Mouse (Mus musculus): ENCODE measurements around the gene Eif3f. TPM values are rescaled to one million over a fixed set of nuclear protein-coding genes. Genes with fewer than 3 reads are reported as not detected.

The Eif3f gene
- 58.0 to 87.8 TPM (median 78.2 TPM) in 3 replicates for total RNA-seq (2017)

DNA sequence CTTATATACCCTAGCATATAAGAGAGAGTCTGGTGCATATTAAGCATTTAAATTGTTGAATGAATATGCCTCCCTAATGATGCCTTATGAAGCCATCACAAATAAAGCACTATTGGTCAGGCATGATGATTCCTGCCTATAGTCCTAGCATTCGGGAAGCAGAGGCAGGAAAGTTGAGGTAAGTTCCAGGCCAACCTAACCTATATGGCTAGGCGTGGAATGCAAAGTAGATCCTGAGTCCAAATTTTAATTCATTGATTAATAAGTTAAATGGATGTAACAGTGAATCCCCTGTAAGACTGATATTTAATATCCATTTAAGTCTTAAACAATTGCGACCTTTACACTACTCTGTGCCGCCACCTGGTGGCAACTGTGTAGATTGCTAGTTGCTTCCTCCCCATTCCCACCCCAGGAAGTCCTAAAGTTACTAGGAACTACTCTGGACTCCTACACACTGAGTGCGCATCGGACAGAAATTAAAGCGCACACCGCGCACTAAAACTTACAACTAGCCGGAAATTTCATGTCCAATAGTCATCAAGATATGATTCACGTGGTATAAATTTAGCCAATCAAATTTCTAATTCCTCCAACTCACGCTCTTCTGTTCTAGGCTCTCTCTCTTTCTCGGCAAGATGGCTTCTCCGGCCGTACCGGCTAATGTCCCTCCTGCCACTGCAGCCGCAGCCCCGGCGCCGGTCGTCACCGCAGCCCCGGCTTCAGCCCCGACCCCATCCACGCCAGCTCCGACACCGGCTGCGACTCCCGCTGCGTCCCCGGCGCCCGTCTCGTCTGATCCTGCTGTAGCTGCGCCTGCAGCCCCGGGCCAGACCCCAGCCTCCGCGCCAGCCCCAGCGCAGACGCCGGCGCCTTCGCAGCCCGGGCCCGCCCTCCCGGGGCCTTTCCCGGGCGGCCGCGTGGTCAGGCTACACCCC is at the start of gene Eif3f:
TSS of gene Eif3f (plus strand) at position 624 of the 938 bp plus-strand sequence.
- ATAC-seq (replicated peaks; ENCODE audit: insufficient number of reproducible peaks, low FRiP score, low TSS enrichment, poor library complexity, severe bottlenecking), result peak; percentile 93

DNA sequence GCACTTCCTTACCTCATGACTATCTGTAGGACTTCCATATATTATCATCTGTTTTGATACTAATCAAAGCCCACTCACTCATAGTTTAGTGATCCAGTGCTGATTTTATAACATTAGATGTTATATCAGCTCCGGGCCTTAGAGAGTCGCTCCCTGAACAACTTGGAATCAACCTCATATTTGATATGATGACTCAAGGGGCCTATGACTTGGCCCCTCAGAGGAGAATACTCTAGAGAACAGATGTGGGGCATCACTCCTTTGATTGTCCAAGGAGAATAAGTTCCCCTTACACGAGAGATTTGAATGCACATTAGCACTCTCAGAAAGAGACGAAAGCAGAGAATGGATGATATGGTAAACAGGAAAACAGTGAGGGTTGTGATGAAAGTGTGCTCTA is 49.3 kb upstream of the Eif3f start, which contains the start of gene Olfr518:
TSS of gene Olfr518 (minus strand) at position 101 of the 400 bp plus-strand sequence.
- no peak for ATAC-seq (replicated peaks; ENCODE audit: insufficient number of reproducible peaks, low FRiP score, low TSS enrichment, poor library complexity, severe bottlenecking)

DNA sequence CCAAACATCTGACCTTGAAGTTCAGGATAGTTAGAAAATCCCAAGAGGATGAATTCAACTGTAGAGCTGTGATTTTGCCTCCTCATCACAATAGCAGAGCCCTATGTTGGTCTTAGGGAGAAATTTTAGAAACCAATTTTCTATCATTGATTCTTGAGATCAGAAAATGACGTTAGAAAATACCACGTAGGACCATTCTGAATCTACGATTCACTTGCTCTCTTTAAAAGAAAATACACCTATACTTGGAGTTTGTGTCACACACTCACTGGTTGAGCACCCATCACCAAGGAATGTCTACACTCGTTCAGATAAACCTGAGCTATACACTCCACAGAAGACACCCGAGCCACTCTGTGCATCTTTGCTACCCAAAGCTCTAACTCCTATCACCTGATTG is 39.9 kb upstream of the Eif3f start, which contains the start of gene Olfr519:
TSS of gene Olfr519 (minus strand) at position 101 of the 400 bp plus-strand sequence.
- ATAC-seq (replicated peaks; ENCODE audit: insufficient number of reproducible peaks, low FRiP score, low TSS enrichment, poor library complexity, severe bottlenecking), result no peak

DNA sequence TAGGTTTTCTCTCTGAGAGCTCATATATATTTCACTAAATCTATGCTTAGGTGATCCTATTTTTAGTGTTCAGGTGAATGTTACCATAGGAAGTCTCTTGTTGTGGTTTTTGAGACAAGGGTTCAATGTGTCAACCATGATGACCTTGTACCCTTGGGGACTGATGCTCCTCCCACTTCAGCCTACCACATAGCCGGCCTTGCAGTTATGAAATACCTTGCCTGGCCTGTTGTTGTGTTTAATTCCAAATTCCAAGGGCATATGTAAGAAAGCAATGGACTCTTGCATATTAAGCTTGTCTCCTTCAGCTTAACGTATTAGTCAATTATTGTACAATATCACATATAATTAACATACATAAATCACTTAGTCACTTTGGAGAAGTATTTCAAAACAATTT is 30.2 kb upstream of the Eif3f start:
- no peak for ATAC-seq (replicated peaks; ENCODE audit: insufficient number of reproducible peaks, low FRiP score, low TSS enrichment, poor library complexity, severe bottlenecking)

DNA sequence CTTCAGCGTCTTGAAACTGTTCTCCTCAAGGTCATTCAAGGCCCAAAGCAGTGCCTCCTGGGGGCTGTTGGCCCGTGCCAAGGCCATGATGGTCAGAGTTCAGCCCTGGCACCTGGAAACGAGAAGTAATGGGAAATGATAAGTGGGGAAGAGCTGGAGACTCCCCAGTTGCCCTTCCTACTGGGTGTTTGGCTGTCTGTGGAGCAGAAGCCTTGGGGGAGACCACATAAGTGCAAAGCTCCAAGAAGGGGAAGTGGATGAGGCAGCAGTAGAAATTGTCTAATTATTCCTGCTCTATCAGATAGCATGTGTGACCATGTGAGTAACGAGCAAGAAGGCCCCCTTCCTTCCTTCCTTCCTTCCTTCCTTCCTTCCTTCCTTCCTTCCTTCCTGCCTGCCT is 7.2 kb upstream of the Eif3f start:
- ATAC-seq (replicated peaks; ENCODE audit: insufficient number of reproducible peaks, low FRiP score, low TSS enrichment, poor library complexity, severe bottlenecking), result no peak

DNA sequence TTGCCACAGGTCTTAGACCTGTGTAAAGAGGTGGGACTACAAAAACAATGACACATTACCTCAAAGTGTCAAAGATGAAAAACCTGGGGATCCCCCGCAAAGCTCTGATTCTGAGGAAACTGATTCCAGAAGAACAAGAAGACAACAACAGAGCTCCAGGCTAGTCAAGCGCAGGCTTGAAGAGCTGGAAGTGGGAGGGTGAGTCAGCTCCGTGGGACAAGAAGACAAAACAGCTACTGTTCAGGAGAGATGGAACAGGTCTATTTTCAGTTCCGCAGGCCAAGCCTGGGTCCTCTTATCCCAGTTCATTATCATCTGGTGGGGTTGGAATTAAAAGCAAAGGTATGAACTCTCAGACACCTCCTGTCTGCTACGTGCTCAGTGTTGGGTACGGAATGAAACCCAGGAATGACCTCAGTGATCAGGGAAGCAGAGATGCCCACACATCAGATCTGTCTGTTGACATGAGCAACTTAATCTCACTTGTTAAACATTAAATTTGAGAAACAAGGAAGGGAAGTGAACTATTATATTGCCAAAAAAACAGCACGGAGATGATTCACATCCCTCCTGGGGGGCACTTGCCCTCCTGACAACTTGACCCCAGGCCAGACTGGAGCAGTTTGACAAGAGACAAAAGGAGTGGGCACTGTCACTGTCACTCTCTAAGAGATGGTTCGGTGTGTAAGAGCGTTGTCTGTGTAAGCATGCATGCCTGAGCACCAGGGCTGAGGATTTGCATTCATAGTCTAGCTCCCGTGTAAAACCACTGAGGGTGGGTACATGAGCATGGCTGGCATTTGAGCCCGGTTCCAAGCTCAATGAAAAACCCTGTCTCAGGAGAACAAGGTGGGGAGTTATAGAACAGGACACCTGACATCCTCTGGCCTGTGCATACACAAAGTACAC is 5.7 kb upstream of the Eif3f start:
- ATAC-seq (replicated peaks; ENCODE audit: insufficient number of reproducible peaks, low FRiP score, low TSS enrichment, poor library complexity, severe bottlenecking), result no peak

DNA sequence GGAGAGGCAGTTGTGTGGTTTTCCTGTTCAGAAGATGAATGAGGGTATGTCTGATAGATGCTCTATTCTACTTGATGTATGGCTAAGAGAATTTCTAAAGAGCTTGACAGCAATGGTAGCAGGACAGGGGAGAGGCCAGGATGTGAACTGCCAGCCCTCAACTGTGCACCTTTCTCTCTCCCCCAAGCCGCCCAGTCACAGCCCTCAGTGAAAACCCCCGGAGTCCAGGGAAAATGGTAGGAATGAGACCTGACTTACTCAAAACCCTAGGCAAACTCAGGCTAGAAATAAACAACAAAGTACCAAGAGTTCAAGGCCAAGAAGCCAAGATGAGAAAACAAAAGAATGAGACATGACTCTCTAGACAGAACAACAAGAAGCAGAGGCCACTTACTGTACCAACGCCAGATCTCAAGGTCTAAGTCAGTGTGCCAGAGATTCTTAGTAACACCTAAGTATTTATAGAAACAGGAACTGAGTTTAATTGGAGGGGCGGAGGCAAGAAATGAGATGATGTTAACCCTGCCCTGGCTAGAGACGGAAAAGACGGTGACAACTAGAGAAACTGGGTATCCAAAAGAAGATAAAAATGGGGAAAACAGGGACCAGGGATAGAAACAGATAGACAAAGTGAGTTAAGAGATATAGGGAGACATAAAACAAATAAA is 4.4 kb upstream of the Eif3f start, which contains the start of gene Nlrp10:
TSS of gene Nlrp10 (minus strand) at position 453 of the 668 bp plus-strand sequence.
- ATAC-seq (replicated peaks; ENCODE audit: insufficient number of reproducible peaks, low FRiP score, low TSS enrichment, poor library complexity, severe bottlenecking), result 0 out of 2 replicates have a peak, but pooled peaks have one; percentile 41

DNA sequence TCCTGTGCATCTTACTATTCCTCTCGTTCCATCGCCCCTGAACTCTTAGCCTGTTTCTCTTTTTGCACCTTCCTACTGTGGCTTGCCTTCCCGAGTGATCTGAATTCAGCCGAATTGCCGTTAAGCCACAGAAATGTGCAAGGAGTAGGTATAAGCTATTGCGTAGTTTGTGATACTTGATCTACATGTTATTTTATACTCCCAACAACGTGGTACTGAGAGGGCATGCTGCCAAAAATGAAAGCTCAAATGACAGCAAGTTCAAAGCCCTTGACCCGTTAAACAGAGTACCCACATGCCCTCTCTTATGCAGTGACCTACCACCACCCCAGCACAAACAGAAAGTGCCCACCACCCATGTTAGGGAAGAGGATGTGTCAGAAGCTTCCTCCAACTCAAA is 619 bp downstream of the Eif3f start:
- no peak for ATAC-seq (replicated peaks; ENCODE audit: insufficient number of reproducible peaks, low FRiP score, low TSS enrichment, poor library complexity, severe bottlenecking)

DNA sequence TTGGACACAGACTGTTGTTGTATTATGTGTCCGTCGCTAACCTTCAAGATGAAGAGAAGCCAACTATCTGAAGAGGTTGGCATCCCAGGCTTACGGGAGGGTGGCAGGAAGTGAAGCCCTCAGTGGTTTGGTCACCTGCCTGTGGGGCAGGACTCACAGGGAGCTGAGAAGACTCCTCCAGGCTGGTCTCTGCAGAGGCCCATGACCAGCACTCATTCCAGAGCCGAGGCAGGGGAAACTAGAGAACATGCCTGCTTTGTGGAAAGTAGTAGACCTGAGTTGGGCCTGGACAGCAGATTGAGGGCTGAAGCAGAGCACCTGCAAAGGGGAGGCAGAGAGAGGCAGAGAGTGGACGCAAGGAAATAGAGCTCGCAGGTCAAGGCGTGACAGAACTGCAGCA is 1.2 kb downstream of the Eif3f start:
- no peak for ATAC-seq (replicated peaks; ENCODE audit: insufficient number of reproducible peaks, low FRiP score, low TSS enrichment, poor library complexity, severe bottlenecking)

DNA sequence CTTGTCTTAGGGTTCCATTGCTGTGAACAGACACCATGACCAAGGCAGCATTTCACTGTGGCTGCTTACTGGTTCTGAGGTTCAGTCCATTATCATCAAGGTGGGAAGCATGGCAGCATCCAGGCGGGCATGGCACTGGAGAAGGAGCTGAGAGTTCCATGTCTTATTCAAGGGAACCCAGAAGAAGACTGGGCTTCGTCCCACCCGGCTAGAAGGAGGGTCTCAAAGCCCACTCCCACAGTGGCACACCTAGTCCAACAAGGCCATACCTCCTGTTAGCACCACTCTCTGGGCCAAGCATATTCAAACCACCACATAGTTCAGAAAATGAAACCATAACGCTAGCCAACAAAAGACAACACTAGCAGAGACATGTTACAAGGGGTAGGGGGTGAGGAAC is 2.4 kb downstream of the Eif3f start:
- no peak for ATAC-seq (replicated peaks; ENCODE audit: insufficient number of reproducible peaks, low FRiP score, low TSS enrichment, poor library complexity, severe bottlenecking)

DNA sequence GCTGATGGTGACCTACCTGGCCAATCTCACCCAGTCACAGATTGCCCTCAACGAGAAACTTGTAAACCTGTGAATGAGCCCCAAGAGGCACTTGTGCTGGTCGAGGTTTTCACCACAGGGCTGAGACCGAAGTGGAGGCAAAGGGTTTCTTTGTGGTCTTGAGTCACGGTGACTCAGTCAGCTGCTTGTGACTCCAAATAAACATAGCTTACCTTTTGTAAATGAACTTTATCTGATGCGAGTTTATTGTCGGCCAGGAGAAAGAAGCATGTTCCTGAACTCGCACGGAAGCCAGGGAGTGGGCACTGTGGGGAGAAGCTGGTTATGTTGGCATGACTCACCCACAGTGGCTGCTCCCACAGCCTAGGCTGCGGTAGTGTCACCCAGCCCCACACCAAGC is 7.2 kb downstream of the Eif3f start:
- no peak for ATAC-seq (replicated peaks; ENCODE audit: insufficient number of reproducible peaks, low FRiP score, low TSS enrichment, poor library complexity, severe bottlenecking)

DNA sequence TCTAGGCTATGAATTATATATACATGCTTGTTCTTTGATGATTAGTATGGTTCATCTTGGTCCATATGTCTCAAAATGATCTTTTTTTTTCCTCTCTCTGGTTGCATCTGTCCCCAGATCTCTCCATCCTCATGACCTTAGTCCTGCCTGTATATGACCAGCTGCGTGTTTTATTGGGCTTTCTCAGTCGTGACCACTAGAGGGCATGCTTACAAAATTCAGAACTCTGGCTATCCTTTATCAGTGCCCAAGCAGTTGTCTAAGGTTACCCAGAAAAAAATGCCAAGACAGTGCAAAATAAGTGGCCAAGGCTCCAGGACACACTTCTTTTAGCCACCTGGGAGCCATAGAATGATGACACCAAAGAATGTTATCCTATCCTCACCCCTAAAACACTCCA is 9.8 kb downstream of the Eif3f start:
- 0 out of 2 replicates have a peak, but pooled peaks have one; percentile 30 for ATAC-seq (replicated peaks; ENCODE audit: insufficient number of reproducible peaks, low FRiP score, low TSS enrichment, poor library complexity, severe bottlenecking)

DNA sequence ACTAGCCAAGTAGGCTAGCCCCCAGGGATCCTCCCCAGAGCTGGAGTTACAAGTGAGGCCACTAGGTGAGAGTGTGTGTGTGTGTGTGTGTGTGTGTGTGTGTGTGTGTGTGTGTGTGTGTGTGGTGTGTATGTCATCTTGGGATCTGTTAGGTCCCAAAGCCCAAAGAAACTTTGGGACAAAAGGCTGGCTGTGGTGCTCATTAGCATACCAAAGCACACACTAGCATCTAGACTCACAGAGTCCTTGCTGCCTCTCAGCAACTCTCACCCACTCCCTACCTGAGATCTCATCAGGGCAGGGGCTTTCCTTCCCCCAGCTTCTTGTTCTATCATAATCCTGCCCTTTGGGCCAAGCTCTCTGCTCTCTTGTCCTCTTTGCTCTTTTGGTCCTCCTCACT is 14.4 kb downstream of the Eif3f start:
- no peak for ATAC-seq (replicated peaks; ENCODE audit: insufficient number of reproducible peaks, low FRiP score, low TSS enrichment, poor library complexity, severe bottlenecking)

DNA sequence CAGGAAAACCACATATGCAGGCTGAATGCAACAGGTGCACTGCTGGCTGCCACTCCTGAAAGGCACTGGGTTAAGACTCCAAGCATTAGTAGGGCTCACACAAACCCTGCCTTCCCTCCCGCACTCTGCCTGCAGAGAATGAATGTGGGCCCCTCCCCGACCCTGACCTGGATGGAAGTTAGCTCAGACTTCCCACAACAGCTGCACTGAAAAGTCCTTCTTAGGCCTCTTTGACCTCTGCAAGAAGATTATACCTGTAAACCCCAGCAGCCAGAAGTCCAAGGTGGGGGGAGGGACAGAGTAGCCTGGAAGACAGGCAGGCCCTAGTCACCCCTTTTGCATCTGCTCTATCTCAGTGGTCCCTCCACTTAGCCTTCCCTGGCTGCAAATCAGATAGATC is 15.1 kb downstream of the Eif3f start:
- ATAC-seq (replicated peaks; ENCODE audit: insufficient number of reproducible peaks, low FRiP score, low TSS enrichment, poor library complexity, severe bottlenecking), result no peak

DNA sequence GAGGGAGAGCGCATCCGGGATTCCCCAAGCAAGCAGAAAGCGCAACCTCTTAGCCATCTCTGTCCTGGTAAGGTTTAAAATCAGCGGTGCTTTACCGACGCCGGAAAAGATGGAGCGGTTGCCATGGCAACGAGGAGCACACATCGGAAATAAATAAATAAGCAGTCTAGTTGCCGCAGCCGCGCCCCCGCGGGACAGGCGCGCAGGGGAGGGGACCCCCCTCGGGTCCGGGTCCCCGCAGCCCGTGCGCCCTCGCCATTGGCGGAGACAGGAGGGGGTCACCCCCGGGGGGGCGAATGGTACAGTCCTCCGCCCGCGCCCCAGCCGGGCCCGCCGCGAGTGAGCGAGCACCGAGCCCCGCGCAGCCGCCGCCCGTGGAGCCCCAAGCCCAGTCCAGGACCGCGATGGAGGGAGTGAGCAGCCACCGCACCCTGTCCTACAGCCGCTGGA is 16.1 kb downstream of the Eif3f start, which contains the start of gene Tub:
TSS of gene Tub (plus strand) at position 27 of the 450 bp plus-strand sequence.
- no peak for ATAC-seq (replicated peaks; ENCODE audit: insufficient number of reproducible peaks, low FRiP score, low TSS enrichment, poor library complexity, severe bottlenecking)

DNA sequence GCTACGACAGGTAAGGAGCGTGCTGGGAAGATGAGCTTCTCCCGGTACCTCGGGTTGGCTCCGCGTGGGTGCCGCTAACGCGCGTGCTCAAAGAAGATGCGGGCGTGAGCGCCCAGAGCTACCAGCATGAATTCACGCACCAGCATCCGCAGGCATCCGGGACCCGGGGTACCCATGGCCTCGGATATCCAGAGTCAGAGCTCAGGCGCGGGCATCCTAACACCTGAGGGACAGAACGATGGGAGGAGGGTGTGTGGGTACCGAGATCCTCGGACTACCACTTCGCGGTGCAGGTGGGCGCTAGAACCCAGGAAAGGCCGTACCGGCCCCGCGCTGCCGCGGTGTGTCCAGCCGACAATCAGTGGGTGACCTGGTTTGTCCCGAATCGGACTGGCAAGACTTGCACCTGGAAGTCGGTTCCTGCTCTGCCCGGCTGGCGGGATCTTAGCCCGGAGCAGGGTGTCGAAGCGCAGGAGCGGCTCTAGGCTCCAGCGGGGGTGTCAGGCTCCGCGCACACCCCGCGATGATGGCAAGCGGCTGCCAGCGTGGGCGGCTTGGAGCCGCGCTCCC is 16.6 kb downstream of the Eif3f start:
- ATAC-seq (replicated peaks; ENCODE audit: insufficient number of reproducible peaks, low FRiP score, low TSS enrichment, poor library complexity, severe bottlenecking), result no peak

DNA sequence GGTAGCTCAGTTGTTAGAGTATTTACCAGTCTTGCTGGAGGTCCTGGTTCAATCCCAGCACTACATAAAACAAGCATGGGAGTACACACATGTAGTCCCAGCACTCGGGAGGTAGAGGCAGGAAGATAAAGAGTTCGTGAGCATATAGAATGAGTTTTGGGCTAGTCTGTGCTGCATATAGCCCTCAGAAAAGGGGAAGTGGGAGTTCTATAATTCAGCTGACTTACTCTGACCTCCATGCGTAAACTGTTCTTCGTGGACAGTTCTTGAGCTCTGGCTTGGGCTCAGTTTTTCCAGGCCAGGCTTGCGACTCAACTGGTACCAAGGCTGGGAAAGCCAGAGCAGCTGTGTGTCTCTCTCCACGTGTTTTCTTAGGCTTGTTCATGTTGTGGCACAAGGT is 18.6 kb downstream of the Eif3f start:
- ATAC-seq (replicated peaks; ENCODE audit: insufficient number of reproducible peaks, low FRiP score, low TSS enrichment, poor library complexity, severe bottlenecking), result no peak

DNA sequence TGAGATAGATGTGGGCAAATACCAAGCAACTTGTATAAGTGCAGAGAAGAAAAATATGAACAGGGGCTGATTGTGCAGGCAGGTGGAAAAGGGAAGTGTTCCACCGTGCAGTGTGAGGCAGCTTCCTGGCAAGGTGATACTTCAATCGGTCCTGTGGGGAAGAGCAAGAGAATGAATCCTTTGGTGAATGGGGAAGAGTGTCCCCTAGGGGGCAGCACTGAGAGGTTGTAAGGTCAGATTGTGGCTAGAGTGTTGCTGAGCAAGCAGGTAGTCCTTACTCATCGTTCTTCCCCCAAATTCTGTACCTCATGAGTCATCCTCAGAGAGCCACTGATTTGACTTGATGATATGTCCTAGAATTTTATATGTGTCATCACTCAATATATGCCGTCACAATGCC is 20.0 kb downstream of the Eif3f start:
- ATAC-seq (replicated peaks; ENCODE audit: insufficient number of reproducible peaks, low FRiP score, low TSS enrichment, poor library complexity, severe bottlenecking), result 0 out of 2 replicates have a peak, but pooled peaks have one; percentile 18
